Mouse (Mus musculus) ES-E14 (cell line): Measurements from ENCODE around the gene Ube2o. TPM values are rescaled to one million over a fixed set of nuclear protein-coding genes. Genes with fewer than 3 reads are reported as not detected.

Experiments used
- DNase-seq: peaks from one replicate; pipeline ENCODE4 v3.0.0-alpha.2; 2013; ENCODE audit warnings: low read depth, low spot score
- H3K27ac ChIP-seq: 2 replicates; pipeline ENCODE4 v1.5.1; 2012; ENCODE audit warnings: low read depth, mild to moderate bottlenecking, low read length, moderate library complexity, mixed read lengths; ENCODE audit not compliant: poor library complexity, insufficient read depth, severe bottlenecking
- H3K36me3 ChIP-seq: 2 replicates; pipeline ENCODE4 v1.6.1; 2012; ENCODE audit warnings: mild to moderate bottlenecking, low read length, moderate library complexity, mixed read lengths; ENCODE audit not compliant: control insufficient read depth, poor library complexity, insufficient read depth, severe bottlenecking
- H3K4me1 ChIP-seq, 2 experiments: fragments of 150-350 bp in 1 of 2; sonication (generic) in 1 of 2; 2 replicates each; pipeline ENCODE4 v1.6.1; 2012; ENCODE audit warnings: low read length in 2 of 2, mild to moderate bottlenecking in 1 of 2, mixed read lengths in 1 of 2; ENCODE audit not compliant: control insufficient read depth in 2 of 2, insufficient read depth in 2 of 2, poor library complexity in 1 of 2
- H3K4me3 ChIP-seq, 2 experiments: fragments of 150-350 bp in 1 of 2; sonication (generic) in 1 of 2; 2 replicates each; pipeline ENCODE4 v1.5.1; 2012; ENCODE audit warnings: low read length in 2 of 2, low read depth in 1 of 2, mild to moderate bottlenecking in 1 of 2, mixed read lengths in 1 of 2; ENCODE audit not compliant: insufficient read depth in 1 of 2, poor library complexity in 1 of 2, severe bottlenecking in 1 of 2
- H3K9ac ChIP-seq: 2 replicates; pipeline ENCODE4 v1.6.1; 2012; ENCODE audit warnings: low read depth, mild to moderate bottlenecking, low read length, mixed read lengths; ENCODE audit not compliant: poor library complexity, insufficient read depth, severe bottlenecking
- H3K9me3 ChIP-seq: fragments of 150-350 bp; sonication (generic); 2 replicates; pipeline ENCODE4 v1.6.1; 2012; ENCODE audit warnings: low read depth, mild to moderate bottlenecking, low read length; ENCODE audit not compliant: control insufficient read depth, insufficient read depth
- CHD2 ChIP-seq: IDR thresholded peaks from 2 replicates; pipeline ENCODE4 v1.6.1; 2014; ENCODE audit warnings: mild to moderate bottlenecking, low read depth, low read length, inconsistent platforms
- HCFC1 ChIP-seq: IDR thresholded peaks from 2 replicates; pipeline ENCODE4 v1.6.1; 2012; ENCODE audit warnings: low read length, inconsistent platforms, borderline replicate concordance; ENCODE audit not compliant: insufficient read depth
- MAFK ChIP-seq: IDR thresholded peaks from 2 replicates; pipeline ENCODE4 v1.6.1; 2014; ENCODE audit warnings: mild to moderate bottlenecking, low read depth, low read length, inconsistent platforms; ENCODE audit not compliant: insufficient read depth
- ZC3H11A ChIP-seq: IDR thresholded peaks from 2 replicates; pipeline ENCODE4 v1.6.1; 2012; ENCODE audit warnings: low read depth, mild to moderate bottlenecking, inconsistent platforms, low read length, borderline replicate concordance
- ZNF384 ChIP-seq: IDR thresholded peaks from 2 replicates; pipeline ENCODE4 v1.6.1; 2012; ENCODE audit warnings: low read depth, low read length, inconsistent platforms
- in situ Hi-C, 2 experiments: fragments of 600-800 bp; cut with MboI; formaldehyde crosslinking; loops; one replicate each; pipeline ENCODE4 v1.15.1; 2025; ENCODE audit warnings: low sequenced_read_pairs in 2 of 2, inconsistent platforms in 1 of 2; ENCODE audit not compliant: unreplicated experiment in 2 of 2
- total RNA-seq: library from RNA; depleted of rRNA; stranded (reverse); fragments of 300-350 nt; gene quantifications from 2 replicates; pipeline ENCODE4 v1.2.3, GENCODE M21; 2012

The Ube2o gene
- total RNA-seq, 1 experiment, result 45.2 TPM

- DNase-seq, result no peak
- Histone ChIP-seq H3K4me1 (peaks cover 2 to 32% of the 10 kb centered on the region in 2 experiments; a peak in 2 of 4 replicates), H3K9me3 (no peaks in the 10 kb centered on the region), H3K9ac (peak overlapping the region; percentile 36; the same call in 1 of the 2 replicates), H3K36me3 (peaks cover 54% of the 10 kb centered on the region), H3K4me3 (no peak overlapping the region), H3K27ac (no peak overlapping the region)
- in situ Hi-C loops, result no loop called here
- TF ChIP-seq HCFC1 (no peak), ZNF384 (no peak), ZC3H11A (no peak; the same call in 1 of the 2 replicates)
Observed at GRCm38 (mm10) chr11:116603339-116603738, 22.1 kb upstream of the Ube2o start.

GRCm38 (mm10) chr11:116602043-116602442 is 20.8 kb upstream of the Ube2o start:
- TF ChIP-seq ZNF384, result no peak
- TF ChIP-seq CHD2, result no peak
- TF ChIP-seq HCFC1, result no peak
- H3K9ac ChIP-seq, result no peak overlapping the region
- peaks cover 2 to 30% of the 10 kb centered on the region in 2 experiments; a peak in 2 of 4 replicates for H3K4me1 ChIP-seq
- in situ Hi-C loops, result no loop called here
- H3K36me3 ChIP-seq, result peaks cover 55% of the 10 kb centered on the region
- H3K9me3 ChIP-seq, result no peaks in the 10 kb centered on the region
- H3K4me3 ChIP-seq, result no peak overlapping the region
- no peak overlapping the region for H3K27ac ChIP-seq
- no peak for DNase-seq

- peaks cover 53% of the 10 kb centered on the region for H3K36me3 ChIP-seq
- H3K27ac ChIP-seq, result no peak overlapping the region
- no peak overlapping the region for H3K9ac ChIP-seq
- in situ Hi-C loops, result no loop called here
- DNase-seq, result no peak
- H3K9me3 ChIP-seq, result no peaks in the 10 kb centered on the region
- no peak overlapping the region for H3K4me3 ChIP-seq
- peaks cover 2 to 27% of the 10 kb centered on the region in 2 experiments; a peak in 2 of 4 replicates for H3K4me1 ChIP-seq
- no peak for TF ChIP-seq ZC3H11A
- no peak for TF ChIP-seq HCFC1
- no peak for TF ChIP-seq ZNF384
- TF ChIP-seq CHD2, result no peak
Observed at GRCm38 (mm10) chr11:116601166-116601565, 19.9 kb upstream of the Ube2o start.

- H3K27ac ChIP-seq, result no peak overlapping the region
- peaks cover 44% of the 10 kb centered on the region for H3K36me3 ChIP-seq
- in situ Hi-C loops, result no loop called here
- H3K9me3 ChIP-seq, result no peaks in the 10 kb centered on the region
- no peak for DNase-seq
- no peak for TF ChIP-seq CHD2
- no peak for TF ChIP-seq HCFC1
- no peak for TF ChIP-seq MAFK
- H3K9ac ChIP-seq, result no peak overlapping the region
- peaks cover 0 to 12% of the 10 kb centered on the region in 2 experiments; a peak in 2 of 4 replicates for H3K4me1 ChIP-seq
- H3K4me3 ChIP-seq, result no peak overlapping the region
Observed at GRCm38 (mm10) chr11:116599230-116599629, 18.0 kb upstream of the Ube2o start.

- H3K27ac ChIP-seq, result no peak overlapping the region
- no peak overlapping the region for H3K9ac ChIP-seq
- no peak overlapping the region for H3K4me3 ChIP-seq
- H3K9me3 ChIP-seq, result no peaks in the 10 kb centered on the region
- DNase-seq, result no peak
- H3K4me1 ChIP-seq, result peaks cover 0 to 4% of the 10 kb centered on the region in 2 experiments; a peak in 1 of 4 replicates
- in situ Hi-C loops, result no loop called here
- H3K36me3 ChIP-seq, result peaks cover 41% of the 10 kb centered on the region
- TF ChIP-seq MAFK (no peak), HCFC1 (no peak), ZNF384 (no peak), CHD2 (no peak), ZC3H11A (no peak)
Observed at GRCm38 (mm10) chr11:116598193-116598592, 16.9 kb upstream of the Ube2o start.
